Mouse (Mus musculus): ENCODE measurements around the gene Fnbp1.
A peak's percentile ranks its signal among the peaks of the same experiment; 100 is the strongest.
"Not testable (repeated sequence)": the region's sequence is repeated elsewhere in the genome, so short reads cannot be mapped to it uniquely, and the experiment has no call there.

The Fnbp1 gene

GRCm38 (mm10) chr2:31141867-31142454 is at the start of gene Fnbp1:
Gene Fnbp1, minus strand, starts transcription at chr2:31142008.
- DNase-seq (ENCODE audit: low read depth, low spot score), result peak; percentile 78

DNA sequence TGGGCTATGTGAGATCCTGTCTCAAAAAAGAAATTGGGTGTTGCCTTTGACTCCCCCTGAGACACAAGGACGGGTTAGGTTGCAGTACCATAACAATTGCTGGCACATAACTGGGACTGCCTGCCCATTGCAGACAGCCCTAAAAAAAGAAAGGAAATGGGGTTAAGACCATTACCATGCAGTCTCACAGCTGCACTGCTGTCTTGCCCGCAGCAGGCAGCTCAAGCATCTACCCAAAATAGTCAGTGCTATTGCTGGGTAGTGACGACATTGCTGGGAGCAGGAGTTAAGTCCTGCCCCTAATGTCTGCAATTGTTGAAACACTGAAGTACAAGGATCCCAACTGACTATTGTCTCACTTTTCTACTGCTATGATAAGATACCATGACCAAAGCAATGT is 47.8 kb upstream of the Fnbp1 start:
- no peak for DNase-seq (ENCODE audit: low read depth, low spot score)

DNA sequence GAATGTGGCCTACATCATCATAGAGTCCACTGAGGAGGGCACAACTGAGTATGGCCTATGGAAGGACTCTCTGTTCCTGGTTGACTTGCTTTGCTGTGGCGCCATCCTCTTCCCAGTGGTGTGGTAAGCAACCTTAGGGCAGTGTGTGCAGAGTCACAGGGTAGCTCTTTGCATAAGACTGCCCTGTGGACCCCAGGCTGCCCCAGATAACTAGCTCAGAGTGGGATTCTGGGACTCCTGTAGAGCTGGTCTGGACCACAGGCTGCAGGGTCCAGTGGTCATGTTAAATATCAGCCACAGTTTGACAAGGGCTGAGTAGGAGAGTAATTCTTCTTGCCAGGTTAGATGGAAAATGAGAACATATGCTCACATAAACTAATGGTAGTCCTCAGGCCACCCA is 46.9 kb upstream of the Fnbp1 start:
- no peak for DNase-seq (ENCODE audit: low read depth, low spot score)

GRCm38 (mm10) chr2:31183830-31184229 is 42.0 kb upstream of the Fnbp1 start:
- DNase-seq (ENCODE audit: low read depth, low spot score), result no peak

DNA sequence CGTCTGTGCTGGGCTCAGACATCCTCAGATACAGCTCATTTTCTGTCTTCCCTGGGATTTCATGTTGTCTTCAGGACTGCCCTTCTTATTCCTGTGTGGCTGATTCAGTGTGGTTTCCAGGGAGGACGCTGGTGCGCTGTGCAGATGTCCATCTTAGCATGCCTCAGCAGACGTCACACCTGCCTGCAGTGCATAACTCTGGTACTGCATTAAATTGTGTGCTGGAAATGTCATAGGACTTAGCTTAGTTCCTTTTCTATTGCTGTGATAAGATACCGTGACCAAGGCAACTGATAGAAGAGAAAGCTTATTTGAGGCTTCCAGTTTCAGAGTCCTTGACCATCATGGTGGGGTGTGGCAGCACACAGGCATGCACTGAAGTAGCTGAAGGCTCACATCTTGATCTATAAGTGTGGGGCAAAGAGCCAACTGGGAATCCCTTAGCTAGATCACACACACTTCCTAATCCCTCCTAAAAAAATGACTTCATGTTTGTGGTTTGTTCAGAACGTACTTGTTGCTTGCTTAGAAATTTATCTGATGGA is 41.0 kb upstream of the Fnbp1 start:
- DNase-seq (ENCODE audit: low read depth, low spot score), result no peak

DNA sequence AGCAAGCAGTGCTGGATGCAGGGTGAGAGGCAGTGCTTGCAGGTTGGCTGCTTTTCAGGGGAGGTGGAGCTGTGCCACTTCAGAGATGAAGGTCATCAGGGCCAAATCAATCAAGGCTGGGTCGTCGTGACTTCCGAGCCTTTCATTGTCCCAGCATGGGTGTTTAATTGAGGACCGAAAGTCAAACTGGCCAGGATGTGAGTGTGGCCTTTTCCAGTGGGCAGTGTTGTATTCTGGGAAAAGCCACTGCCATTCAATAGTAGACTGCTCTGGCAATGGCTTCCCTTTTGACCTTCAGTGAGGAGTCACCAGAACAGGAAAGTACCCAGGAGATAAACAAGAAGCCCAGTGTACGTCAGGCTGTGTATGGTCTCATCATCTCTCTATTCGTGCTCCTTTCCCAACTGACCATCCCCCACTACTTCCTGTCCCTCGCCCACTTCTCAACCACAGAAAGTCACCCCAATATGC is 38.3 kb upstream of the Fnbp1 start:
- DNase-seq (ENCODE audit: low read depth, low spot score), result no peak

- DNase-seq (ENCODE audit: low read depth, low spot score), result no peak
Measured at GRCm38 (mm10) chr2:31179471-31179870, 37.7 kb upstream of the Fnbp1 start.

DNA sequence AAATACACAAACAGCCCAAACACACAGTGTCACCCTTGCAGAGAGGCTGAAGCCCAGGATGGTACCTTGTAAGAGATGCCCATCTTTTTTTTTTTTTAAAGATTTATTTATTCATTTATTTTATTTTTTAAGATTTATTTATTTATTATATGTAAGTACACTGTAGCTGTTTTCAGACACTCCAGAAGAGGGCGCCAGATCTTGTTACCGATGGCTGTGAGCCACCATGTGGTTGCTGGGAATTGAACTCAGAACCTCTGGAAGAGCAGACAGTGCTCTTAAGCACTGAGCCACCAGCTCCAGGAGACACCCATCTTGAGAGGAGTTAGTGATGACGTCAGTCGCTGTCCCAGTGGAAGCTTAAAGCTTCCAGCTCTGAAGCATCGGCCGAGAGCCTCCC is 36.8 kb upstream of the Fnbp1 start:
- not testable (repeated sequence) for DNase-seq (ENCODE audit: low read depth, low spot score)

DNA sequence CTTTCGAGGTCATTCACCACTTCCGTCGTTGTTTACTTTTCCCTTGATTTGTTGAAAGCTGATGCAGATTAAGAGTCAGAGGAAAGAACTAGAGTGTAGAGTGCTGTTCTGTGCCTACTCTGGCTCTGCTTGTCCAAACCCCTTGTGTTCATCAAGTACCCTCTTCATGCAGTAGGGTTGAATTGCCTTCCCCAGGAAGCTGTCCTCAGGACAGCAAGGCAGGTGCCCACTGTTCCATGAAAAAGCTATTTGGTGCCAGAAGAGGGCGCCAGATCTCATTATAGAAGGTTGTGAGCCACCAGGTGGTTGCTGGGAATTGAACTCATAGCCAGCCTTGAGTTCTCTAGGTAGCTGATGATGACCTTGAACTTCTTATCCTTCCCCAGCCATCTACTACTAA is 31.5 kb upstream of the Fnbp1 start:
- no peak for DNase-seq (ENCODE audit: low read depth, low spot score)

DNA sequence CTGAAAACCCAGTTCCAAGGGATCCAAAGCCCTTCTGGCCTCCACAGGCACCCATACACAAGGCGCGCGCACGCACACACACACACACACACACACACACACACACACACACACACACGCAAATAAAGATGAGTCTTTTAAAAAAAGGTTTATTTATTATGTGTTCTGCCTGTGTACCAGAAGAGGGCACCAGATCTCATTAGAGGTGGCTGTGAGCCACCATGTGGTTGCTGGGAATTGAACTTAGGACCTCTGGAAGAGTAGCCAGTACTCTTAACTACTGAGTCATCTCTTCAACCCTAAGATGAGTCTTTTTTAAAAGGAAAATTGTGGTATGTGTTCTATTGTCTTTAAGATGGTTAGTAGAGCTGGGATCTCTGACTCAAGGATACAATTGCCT is 30.7 kb upstream of the Fnbp1 start:
- DNase-seq (ENCODE audit: low read depth, low spot score), result no peak

DNA sequence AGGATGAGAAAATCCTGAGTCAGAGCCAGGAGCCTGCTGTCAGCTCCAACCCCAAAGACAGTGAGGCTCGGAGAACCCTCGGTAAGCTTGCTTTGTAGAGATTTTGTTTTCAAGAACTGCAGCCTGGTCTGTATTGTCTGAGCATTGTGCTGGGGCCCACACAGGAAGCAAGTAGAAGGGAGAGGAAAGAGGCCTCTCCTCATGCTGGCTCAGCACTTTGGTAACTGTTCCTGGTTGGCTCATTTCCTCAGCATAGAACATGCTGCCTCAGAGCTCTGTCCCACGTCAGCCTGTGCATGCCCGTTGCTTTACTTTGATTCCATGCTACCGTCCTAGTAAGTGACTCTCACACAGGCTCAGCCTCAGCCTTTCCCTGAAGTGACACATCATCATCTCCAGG is 30.2 kb upstream of the Fnbp1 start:
- DNase-seq (ENCODE audit: low read depth, low spot score), result no peak

- no peak for DNase-seq (ENCODE audit: low read depth, low spot score)
Measured at GRCm38 (mm10) chr2:31170164-31170563, 28.4 kb upstream of the Fnbp1 start.

DNA sequence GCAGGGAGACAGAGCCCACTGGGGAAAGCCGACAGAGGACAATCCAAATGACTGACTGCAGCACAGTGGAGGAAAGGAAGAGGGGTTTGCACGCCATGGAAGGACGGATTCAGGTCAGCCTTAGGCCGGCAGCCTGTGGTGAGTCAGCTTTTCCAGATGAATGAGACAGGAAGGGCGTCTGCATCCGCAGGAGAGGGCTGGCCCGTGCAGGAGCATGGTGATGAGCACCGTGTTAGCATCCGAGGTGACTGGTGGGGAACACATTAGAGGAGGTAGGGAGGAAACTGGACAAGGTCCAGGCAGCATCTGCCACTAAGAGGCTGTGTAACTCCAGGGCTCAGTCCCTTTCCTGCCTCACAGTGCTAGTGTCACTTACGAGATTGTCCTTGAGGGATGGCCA is 27.2 kb upstream of the Fnbp1 start:
- no peak for DNase-seq (ENCODE audit: low read depth, low spot score)

DNA sequence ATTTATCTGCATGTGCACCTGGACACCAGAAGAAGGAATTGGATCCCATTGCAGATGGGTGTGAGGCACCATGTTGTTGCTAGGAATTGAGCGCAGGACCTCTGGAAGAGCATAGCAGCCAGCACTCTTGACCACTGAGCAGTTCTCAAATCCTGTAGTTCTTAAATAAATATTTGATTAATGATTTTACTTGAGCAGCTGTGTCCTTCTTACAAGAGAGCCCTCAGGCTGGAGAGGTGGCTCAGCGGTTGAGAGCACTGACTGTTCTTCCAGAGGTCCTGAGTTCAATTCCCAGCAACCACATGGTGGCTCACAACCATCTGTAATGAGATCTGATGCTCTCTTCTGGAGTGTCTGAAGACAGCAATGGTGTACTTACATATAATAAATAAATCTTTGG is 25.8 kb upstream of the Fnbp1 start:
- not testable (repeated sequence) for DNase-seq (ENCODE audit: low read depth, low spot score)

DNA sequence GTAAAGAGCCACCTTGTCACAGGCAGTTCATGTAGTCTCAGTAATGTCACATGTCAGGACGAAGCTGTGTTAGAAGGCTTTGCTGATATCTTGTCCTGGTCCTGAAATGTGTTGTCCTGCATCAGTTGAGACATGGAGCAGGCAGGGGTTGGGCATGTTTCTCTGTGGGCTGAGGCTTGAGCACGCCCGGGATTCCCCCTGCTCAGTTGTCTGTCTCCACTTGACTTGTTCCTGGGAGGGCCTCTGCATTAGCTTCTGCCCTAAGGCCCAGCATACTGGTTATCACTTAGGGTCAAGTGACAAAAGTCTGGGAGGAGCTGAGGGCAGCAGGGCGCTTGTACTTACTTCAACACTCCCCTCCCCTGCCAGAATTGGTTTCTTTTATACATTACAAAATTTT is 23.7 kb upstream of the Fnbp1 start:
- no peak for DNase-seq (ENCODE audit: low read depth, low spot score)

GRCm38 (mm10) chr2:31164841-31165455 is 23.1 kb upstream of the Fnbp1 start:
- DNase-seq (ENCODE audit: low read depth, low spot score), result no peak

- DNase-seq (ENCODE audit: low read depth, low spot score), result no peak
Measured at GRCm38 (mm10) chr2:31163361-31164118, 21.7 kb upstream of the Fnbp1 start.

DNA sequence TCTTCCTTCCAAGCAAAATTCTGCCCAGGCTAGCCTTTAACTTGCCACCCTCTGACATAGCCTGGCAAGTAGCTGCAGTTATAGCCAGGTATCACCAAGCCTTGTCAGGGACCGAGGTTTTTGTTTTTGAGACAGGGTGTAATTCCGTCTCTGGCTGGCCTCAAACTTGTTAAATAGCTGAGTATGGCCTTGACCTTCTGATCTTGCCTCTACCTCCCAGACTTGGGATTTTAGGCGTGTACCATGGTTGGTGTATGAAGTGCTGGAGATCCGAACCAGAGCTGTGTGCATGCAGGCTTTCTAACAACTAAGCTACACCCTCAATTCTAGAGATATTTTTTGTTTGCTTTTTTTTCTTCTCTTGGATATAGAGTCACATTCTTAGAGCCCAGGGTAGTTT is 19.8 kb upstream of the Fnbp1 start:
- DNase-seq (ENCODE audit: low read depth, low spot score), result no peak

- no peak for DNase-seq (ENCODE audit: low read depth, low spot score)
Measured at GRCm38 (mm10) chr2:31160147-31160920, 18.5 kb upstream of the Fnbp1 start.

DNA sequence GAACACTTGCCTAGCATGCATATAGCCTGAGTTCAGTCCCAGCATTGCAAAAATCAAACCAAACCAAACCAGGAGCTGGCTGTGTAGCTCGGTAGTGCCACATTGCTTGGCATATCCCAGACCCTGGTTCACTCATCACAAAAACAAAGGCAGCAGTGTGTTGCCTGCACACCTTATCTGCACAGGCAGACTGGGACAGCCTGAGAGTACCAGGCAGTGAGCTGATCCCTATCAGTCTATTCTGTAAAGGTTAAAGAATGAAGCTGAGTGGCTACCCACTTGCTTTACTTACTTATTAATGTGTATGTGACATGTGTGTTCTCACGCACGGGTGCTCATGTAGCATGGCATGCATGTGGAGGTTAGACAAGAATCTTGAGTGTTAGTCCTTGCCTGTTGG is 15.0 kb upstream of the Fnbp1 start:
- no peak for DNase-seq (ENCODE audit: low read depth, low spot score)

- DNase-seq (ENCODE audit: low read depth, low spot score), result peak; percentile 77
Measured at GRCm38 (mm10) chr2:31151892-31152812, 10.3 kb upstream of the Fnbp1 start, which contains the start of gene Gpr107. Gene Gpr107, plus strand, starts transcription at chr2:31152316.

Data from embryo, embryonic 11.5 days (tissue).